Mouse (Mus musculus): ENCODE data around the gene Dcdc2c. TPM values are rescaled to one million over a fixed set of nuclear protein-coding genes. Genes with fewer than 3 reads are reported as not detected.

The Dcdc2c gene
- total RNA-seq (2021) = under 1 TPM; 0.37 to 0.42 TPM
- long read RNA-seq, experiment 1 = 0 reads
- long read RNA-seq, experiment 2 = 0 reads

DNA sequence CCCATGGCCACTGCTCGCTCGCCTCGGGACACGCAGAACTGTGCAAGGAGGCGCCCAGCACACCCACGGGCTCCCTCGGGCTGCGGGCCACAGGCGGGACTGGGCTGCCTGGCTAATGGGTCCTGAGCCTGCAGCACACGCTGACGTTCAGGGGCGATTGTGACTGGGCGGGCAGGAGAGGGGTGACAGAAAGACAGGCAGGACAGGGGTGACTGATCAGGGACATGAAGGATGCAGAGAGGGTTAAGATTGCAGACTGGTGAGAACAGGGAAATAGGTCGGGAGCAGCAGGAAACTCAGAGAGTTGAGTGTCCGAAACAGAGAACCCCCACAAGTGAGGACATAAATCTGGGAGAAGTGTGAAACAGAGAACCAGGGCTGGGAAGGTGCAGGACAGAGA is at the start of gene Dcdc2c:
Gene Dcdc2c (minus strand): TSS at position 101 of the 400 bp plus-strand sequence.
- DNase-seq (ENCODE audit: low spot score in 2 of 2) = no peak

DNA sequence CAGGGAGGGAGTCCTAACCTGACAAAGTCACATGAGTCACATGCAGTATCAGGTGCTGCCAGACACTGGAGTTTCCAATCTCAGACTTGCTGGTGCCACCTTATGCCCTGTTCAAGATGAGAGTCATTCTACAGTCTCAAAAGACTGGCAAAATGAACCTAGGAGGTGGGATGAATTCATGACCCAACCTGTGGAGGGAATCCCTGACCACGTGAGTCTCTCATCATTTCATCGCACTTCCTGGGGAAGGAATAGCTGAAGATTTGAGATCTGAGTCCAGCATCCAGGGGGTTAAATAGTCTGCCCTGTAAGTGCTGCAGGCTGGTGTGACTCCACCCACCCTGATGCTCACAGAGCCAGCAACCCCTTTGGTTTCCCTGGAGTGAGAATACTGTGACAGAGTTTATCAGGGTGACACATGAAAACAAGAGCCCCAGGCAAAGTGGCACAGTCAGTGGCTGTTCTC is 46.4 kb upstream of the Dcdc2c start:
- no peak for DNase-seq (ENCODE audit: low spot score in 2 of 2)

DNA sequence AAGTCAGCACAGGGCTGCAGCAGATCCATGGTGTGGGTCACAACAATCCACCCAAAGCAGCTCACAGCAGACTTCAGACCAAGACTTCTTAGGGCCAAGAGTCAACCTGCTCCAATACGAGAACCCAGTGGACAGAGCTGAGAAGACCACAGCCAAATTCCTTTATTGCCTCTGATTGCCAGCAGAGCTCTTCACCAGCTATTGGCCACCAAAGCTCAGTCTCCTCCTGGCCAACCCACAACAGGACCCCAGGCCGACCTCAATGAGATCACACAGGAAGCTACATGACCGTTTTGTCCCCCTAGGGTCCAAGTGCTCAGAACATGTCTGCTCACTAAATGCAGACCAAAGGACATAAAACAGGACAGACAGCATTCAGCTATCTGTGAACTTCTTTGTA is 45.9 kb upstream of the Dcdc2c start:
- no peak for DNase-seq (ENCODE audit: low spot score in 2 of 2)

DNA sequence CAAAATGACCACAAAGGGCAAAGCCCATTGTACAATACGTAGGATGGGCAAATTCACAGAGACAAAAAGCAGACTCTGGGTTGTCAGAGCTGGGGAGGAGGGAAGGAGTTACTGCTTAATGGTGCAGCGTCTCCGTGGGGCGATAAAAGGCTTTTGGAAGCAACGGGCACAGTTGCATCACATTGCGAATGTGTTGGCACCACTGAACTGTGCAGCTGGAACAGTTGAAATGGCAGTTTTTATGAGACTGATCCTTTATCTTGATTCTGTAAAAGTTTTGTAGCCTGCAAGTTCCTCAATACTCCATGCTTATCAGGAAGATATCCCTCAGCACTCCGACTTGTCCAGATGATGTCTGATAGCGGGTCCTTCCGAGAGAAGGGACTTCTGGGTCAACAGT is 45.5 kb upstream of the Dcdc2c start:
- DNase-seq (ENCODE audit: low spot score in 2 of 2) = no peak

DNA sequence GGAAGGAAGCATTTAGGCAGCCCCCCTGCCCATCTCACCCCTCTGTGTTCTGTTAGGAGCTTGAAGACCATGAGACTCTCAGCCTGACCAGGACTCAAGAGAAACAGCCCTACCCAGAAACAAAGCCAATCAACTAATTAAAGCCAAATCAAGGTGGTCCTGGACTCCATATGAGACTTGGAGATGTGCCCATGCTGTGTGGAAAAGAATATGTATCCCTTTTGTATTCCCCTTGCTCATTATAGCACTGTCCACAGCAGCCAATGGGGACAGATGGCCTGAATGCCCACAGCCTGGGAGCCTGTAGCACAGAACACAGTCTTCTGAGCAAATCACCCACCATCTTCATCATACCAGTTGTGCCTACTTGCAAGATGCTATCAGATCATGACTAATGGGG is 44.7 kb upstream of the Dcdc2c start:
- DNase-seq (ENCODE audit: low spot score in 2 of 2) = no peak

DNA sequence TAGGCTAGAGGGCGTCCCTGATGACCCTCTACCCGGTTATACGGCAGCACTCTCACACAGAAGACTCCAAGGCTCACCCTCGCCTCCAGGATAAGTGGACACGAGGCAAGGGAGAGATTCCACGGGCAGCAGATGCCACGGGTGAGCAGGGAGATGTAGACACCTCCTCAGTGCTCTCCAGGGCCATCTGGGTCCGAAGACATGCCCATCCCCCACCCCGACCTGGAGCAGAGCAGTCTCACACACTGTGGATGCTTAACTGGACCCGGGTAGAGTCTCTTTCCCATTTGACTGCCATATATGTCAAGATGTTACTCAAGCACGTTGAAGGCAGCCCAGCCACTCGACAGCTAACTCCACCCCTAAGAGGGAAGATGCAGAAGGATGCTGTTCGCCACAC is 38.2 kb upstream of the Dcdc2c start:
- no peak for DNase-seq (ENCODE audit: low spot score in 2 of 2)

DNA sequence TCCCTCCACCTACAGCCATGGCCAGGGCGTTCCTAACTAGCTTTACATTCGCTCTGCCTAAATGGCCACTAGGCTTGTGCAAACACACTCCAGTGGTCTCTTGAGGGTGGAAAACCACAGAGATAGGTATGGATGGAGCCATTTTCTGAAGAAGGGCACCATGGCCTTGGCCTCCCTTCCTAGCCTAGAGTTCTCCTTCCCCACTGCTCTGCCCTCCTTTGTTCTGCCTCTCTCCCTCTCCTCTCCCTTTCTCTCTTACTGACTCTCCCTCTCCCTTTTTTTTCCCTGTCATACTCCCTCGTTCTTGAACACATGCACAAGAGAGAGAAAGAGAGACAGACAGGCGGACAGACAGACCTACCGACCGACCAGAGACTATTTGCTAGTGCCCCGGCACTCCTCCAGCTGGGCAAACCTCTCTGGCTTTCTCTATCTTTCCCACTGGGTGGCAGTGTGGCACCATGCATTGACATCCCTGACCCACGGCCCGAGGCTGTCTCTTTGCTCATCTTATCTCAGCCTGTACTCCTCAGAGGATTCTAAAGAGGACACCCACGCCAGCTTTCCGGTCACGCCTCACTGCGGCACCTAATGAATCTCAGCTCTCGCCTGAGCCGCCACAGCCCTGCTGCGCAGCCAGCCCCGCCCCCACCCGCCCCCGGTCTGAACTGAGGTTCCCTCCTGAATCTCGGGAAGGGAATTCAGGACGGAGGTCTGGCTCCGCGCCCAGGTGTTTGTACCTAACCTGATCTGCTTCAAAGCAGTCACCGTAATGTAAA is 37.1 kb upstream of the Dcdc2c start:
- DNase-seq (ENCODE audit: low spot score in 2 of 2) = peak; percentile 63 to 69

DNA sequence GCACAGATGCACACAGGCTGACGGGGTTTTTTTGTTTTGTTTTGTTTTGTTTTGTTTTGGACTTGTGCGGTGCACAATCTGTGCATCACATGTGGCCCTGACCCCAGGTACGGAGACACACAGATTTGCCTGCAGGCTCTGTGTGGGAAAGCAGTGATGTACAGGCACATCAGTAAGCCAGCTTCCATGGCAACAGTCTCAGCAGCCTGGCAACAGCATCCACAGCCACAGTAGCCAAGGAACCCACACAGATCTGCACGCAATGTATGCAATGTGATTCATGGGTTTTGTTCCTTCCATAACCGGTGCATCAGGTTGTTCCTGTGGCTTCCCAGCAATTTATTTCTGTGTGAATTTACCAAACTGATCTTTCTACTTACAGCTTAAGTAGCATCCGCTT is 35.8 kb upstream of the Dcdc2c start:
- no peak for DNase-seq (ENCODE audit: low spot score in 2 of 2)

DNA sequence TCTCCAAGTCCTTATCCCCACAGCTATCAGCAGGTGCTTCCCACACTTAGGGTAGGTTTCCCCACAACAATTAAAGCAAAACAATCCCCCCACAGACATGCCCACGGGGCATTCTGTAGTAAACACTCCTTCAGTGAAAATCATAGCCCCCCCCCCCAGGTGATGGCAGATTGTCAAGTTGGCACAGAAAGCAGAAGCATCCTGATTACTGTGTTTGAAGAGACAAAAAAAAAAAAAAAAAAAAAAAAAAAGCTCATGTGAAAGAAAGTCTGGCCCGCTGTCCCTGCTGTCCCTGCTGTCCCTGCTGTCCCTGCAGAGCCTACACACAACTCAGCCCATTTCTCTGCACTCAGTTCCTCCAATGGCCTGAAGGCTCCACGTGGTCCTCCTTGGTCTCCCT is 31.8 kb upstream of the Dcdc2c start:
- no peak for DNase-seq (ENCODE audit: low spot score in 2 of 2)

DNA sequence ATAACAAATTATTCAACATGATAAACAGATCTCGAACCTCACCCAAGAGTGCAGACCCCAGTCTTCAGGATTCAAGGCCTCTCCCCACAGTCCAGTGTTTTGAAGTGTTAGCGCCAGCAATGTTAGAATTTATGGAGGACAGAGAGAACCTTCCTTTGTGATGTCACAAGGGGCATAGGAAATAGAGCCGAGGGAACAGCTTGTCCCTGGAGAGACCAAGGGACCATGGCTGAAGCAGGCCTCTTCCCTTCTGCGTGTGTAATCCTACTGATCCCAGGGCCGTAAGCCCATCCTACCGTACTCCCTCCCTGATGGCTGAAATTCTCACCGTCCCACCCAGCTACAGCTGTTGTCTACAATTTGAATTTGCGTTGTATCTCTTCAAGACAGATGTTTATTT is 30.2 kb upstream of the Dcdc2c start, which contains the start of gene Allc:
Gene Allc (minus strand): TSS at position 101 of the 400 bp plus-strand sequence.
- no peak for DNase-seq (ENCODE audit: low spot score in 2 of 2)

DNA sequence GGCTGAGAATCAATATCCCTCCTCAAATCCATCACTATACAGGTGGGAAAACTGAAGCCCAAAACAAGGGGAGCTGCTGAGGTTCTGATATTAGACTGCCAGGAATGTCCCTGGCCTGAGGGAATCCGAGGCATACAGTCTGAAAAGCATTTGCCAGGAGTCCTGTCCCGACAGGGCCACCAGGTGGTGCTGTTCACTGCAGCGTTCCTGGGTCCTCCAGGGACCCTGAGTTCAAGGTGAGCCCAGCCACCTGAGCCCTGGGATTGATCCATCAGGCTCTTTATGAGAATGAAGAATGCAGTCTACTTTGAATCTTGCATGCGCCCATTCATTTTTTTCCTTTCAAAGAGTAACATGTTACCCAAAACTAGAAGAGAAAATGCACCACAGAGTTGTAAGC is 26.9 kb upstream of the Dcdc2c start:
- DNase-seq (ENCODE audit: low spot score in 2 of 2) = no peak

DNA sequence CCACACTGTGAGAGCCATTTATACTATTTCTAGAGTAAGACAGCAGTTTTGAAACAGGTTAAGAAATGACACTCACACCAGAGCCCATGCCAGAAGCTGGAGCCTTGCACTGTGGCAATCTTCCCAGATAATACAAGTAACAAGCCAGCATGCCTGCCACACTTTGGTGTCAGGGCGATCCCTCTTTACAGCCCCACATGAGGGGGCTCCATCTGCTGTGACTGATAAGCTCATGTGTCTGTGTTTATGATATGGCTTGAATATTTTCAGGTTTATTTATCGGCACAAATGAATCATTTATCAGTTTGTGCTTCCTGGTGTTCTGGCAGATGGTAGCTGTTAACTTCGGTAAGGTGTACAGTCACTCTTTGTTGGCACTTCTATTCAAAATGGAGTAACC is 25.9 kb upstream of the Dcdc2c start:
- DNase-seq (ENCODE audit: low spot score in 2 of 2) = no peak

DNA sequence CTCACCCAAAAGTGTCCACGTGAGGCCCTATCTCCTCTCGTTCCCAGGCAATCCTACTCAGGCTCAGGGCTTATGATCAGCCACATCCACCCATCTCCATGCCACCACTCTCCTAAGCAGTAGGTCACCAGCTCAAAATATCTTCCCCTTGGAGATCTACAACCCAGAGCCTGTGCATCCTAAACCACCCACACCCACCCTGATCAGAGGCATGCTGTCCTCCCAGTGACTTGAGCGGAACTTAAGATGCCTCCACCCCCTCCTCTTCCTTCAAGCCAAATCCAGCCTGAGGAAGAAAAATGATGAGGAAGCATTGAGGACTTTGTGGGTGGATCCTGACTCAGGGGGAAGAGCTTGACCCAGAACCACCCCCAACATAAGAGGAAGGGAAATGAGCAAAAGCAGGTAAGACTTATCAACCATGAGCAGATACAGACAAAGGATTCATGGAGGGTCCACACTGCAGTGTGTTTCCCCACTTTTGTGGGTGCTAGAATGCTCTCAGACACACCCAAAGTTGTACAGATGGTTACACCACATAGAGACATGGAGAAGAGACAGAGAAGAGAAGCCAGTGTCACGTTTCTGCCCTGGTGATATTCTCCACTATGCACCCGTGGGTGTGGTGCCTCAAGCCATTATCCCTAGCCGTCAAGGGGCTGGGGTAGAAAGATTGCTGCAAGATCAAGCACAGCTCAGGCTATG is 23.3 kb upstream of the Dcdc2c start:
- DNase-seq (ENCODE audit: low spot score in 2 of 2) = no peak

DNA sequence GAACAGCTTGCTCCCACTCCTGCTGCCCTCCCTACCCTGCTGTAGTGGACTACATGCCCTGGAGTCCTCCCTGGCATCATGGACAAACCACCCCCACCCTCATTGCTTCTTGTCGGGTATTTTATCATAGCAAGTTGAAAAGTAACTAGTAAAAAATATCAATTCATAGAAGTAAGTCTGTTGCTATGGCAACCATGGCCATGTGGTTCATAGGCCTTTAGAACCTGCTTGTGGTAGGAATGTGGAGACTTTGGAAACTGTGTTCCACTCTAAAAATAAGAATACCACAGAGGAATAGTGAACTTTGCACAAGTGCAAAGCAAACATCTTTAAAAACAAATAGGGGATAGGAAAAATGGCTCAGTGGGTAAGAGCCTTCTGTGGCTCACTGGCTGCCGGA is 20.0 kb upstream of the Dcdc2c start:
- no peak for DNase-seq (ENCODE audit: low spot score in 2 of 2)

DNA sequence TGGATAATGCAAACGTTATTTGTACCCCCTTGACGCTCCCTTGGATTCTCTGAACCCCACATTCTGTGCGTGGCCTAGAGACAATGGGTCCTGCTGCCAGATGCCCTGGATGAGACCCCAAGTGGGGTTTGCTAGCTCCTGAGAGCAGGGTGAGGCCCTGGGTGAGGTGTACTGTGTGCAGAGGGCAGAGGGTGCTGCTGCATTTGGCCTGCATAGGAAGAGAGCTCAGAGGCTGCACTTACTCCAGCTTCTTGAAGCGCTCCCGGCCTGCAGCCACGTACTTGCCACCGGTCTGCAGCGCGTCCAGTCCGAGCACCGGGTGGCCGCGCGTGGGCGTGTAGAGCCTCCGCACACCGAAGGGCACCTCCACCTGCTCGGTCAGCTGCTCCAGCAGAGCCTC is 424 bp downstream of the Dcdc2c start:
- no peak for DNase-seq (ENCODE audit: low spot score in 2 of 2)

DNA sequence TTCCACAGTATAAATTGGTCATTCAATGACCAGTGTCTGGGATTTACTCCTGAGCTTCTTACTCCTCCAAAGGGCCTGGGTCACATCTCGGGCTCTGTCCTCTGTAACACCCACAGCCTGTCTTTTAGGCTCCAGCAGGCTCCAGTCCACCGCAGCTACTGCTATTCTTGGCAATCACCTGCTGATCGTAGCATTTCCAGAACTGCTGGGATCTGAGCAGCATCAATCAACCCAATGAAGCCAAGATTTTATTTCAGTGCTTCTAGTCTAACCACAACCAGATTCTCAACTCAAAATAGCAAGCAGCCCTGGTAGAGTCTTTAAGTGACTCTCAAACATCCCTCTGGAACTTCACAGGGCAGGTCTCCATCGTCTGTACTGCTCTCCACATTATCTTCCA is 3.3 kb downstream of the Dcdc2c start:
- no peak for DNase-seq (ENCODE audit: low spot score in 2 of 2)

DNA sequence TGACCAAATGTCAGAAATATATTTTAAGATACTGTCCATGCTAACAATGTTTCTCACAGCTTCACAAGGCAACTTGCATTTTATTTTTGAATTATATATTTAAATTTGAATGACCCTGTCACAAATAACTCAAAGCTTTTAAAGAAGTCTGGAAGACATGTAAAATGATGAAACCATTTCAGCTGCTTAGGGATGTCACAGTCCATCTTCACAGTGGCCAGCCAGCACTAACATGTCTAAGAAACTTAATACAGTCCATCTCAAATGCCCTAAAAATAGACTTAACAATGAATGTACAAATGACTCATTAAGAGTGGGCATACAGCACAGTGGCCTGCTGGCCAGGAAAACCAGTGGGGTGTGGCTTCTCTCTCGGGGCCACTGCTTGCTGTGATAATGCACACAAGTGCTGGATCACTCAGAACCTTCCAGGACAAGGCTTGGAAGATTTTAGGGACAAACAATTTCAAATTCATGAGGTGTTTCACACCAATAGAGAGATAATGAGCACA is 37.9 kb downstream of the Dcdc2c start:
- DNase-seq (ENCODE audit: low spot score in 2 of 2) = no peak

DNA sequence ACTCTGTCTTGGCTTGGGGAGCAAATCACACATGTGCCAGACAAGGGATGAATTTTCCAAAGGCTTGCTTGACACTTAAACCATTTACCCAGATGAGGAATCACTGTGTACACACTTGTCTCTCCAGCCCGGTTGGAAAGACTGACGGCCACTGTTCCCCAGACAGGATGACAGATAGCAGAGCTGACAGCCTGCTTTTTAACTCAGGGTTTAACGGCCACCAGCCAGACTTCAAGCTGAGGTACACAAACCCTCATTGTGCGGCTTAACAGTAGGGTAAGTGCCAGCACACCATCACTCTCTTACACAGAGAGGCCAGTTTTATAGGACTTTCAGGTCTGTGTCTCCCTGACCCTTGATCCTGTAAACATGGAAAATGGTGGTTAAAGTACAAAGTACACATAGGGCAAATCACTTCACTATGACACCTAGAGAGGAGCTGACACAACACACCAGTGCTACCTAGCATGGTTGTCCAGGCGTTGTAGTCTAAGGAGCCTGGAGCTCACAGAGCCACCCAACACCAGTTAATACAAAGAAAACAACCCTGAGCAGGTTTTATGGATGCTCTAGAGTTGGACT is 42.4 kb downstream of the Dcdc2c start:
- no peak for DNase-seq (ENCODE audit: low spot score in 2 of 2)

DNA sequence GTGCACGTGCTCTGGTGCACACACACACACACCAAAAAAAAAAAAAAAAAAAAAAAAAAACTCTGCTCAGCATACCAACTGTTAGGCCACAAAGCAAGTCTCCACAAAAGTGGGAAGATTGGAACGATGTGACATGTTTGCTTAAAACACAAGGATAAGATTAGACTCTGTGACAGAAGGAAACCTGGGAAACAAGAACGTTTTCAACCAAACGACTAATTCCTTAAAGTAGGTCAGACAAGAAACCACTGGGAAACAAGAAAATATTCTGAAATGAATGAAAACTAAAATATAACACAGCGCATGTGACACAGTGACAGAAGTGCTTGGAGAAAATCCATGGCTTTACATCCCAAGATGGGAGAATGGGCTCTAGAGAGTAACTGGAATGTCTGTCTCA is 57.9 kb downstream of the Dcdc2c start:
- DNase-seq (ENCODE audit: low spot score in 2 of 2) = no peak

DNA sequence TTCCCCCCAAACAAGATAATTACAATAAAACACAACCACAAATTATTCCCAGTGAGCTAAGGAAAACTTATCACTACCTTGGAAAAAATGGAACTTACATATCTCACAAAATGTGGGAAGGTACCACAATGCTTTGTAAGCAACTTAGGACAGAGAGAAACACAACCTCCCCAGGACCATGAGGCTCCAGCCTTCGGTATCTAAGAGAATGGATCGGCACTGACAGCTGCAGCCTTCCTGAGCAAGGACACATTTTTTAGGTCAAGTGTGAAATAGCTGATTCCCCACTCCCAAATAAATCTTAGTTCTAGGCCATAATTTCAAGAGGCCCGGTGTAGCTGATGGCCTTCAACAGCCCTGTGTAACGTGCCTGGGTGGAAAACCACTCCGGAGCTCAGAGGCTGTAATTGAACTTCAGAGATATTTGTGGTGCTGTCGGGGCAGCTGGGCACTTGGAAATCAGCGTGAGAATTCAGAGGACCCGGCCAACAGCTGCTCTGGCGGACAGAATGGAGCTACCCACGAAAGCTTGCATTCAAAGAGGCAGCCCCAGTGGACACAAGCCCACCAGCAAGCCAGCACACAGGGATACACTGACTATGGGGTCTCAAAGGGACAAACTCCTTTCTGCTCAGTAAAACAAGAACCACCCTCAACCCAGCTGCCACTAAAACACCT is 69.6 kb downstream of the Dcdc2c start:
- no peak for DNase-seq (ENCODE audit: low spot score in 2 of 2)

DNA sequence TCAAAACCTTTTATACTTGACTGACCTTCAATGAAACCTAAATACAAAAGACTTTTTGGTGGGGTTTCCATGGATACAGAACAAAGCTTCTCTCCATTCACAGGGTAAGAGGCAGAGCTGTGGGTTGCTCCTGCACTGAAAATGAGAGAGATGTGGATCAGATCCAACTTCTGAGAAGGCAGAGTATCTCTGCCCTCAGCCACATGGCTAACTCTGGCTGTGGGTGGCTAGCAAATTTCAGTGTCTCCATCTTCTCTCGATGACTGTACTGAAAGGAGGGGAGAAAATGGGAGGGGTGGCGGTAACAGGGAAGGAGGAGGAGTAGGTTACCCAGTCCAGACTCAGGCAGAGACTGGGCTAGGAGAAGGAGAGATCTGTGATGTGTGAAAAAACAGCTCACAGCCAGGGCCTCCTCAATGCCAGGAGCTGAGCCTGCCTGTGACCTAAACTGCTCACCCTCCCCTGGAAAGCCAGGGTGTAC is 91.2 kb downstream of the Dcdc2c start:
- no peak for DNase-seq (ENCODE audit: low spot score in 2 of 2)
